Mouse (Mus musculus): ENCODE measurements at regions not wholly inside any gene's neighbourhood (a gene's known extent, or its start where the extent isn't known, plus 50 kb on each side); places are given as distances from the start of the nearest gene placed in this dataset.

- Histone ChIP-seq H3K27ac (replicated peaks; ENCODE audit: insufficient read depth, low read depth, low read length) (no peak overlapping the region), H3K4me3 (ENCODE audit: insufficient read depth, low read depth, low read length) (no peak overlapping the region), H3K79me2 (ENCODE audit: control insufficient read depth, insufficient read depth, low read length) (no peaks in the 10 kb centered on the region), H3K4me1 (ENCODE audit: control insufficient read depth, insufficient read depth, low read length) (no peaks in the 10 kb centered on the region), H3K36me3 (ENCODE audit: control insufficient read depth, insufficient read depth, low read length) (no peaks in the 10 kb centered on the region), H3K27me3 (ENCODE audit: control insufficient read depth, insufficient read depth, low read length) (no peaks in the 10 kb centered on the region), H3K9ac (ENCODE audit: low read depth, low read length) (no peak overlapping the region)
- no peak for DNase-seq (ENCODE audit: extremely low read depth, low read depth, low spot score)
- 32% methylated on average over 1 of the region's 1 CpGs for WGBS
- no peak for TF ChIP-seq CTCF (IDR thresholded peaks at IDR 0.05; ENCODE audit: low read depth, low read length)
- no peak for TF ChIP-seq POLR2A (IDR thresholded peaks at IDR 0.05; ENCODE audit: extremely low read depth, insufficient read depth, low read length)
These were observed 779.8 kb upstream of the Tbl1xr1 start for GRCm38 (mm10) chr3:21296581-21297110.

- 81% methylated on average over 4 of the region's 4 CpGs for WGBS
- Histone ChIP-seq H3K4me3 (ENCODE audit: insufficient read depth, low read depth, low read length) (no peak overlapping the region), H3K79me2 (ENCODE audit: control insufficient read depth, insufficient read depth, low read length) (no peaks in the 10 kb centered on the region), H3K27ac (replicated peaks; ENCODE audit: insufficient read depth, low read depth, low read length) (no peak overlapping the region), H3K9ac (ENCODE audit: low read depth, low read length) (no peak overlapping the region), H3K27me3 (ENCODE audit: control insufficient read depth, insufficient read depth, low read length) (no peaks in the 10 kb centered on the region), H3K4me1 (ENCODE audit: control insufficient read depth, insufficient read depth, low read length) (no peaks in the 10 kb centered on the region), H3K36me3 (ENCODE audit: control insufficient read depth, insufficient read depth, low read length) (no peaks in the 10 kb centered on the region)
- TF ChIP-seq POLR2A (IDR thresholded peaks at IDR 0.05; ENCODE audit: extremely low read depth, insufficient read depth, low read length), result no peak
- no peak for TF ChIP-seq CTCF (IDR thresholded peaks at IDR 0.05; ENCODE audit: low read depth, low read length)
- no peak for DNase-seq (ENCODE audit: extremely low read depth, low read depth, low spot score)
These were observed 751.0 kb upstream of the Tbl1xr1 start for GRCm38 (mm10) chr3:21325329-21325896.

GRCm38 (mm10) chr3:21341916-21342315, 734.5 kb upstream of the Tbl1xr1 start:
- TF ChIP-seq CTCF (IDR thresholded peaks at IDR 0.05; ENCODE audit: low read depth, low read length), result no peak
- no peak for TF ChIP-seq POLR2A (IDR thresholded peaks at IDR 0.05; ENCODE audit: extremely low read depth, insufficient read depth, low read length)

GRCm38 (mm10) chr3:21343095-21343494, 733.4 kb upstream of the Tbl1xr1 start:
- 96% methylated on average over 1 of the region's 1 CpGs for WGBS
- Histone ChIP-seq H3K27ac (replicated peaks; ENCODE audit: insufficient read depth, low read depth, low read length) (no peak overlapping the region), H3K9ac (ENCODE audit: low read depth, low read length) (no peak overlapping the region), H3K4me1 (ENCODE audit: control insufficient read depth, insufficient read depth, low read length) (no peaks in the 10 kb centered on the region), H3K4me3 (ENCODE audit: insufficient read depth, low read depth, low read length) (no peak overlapping the region), H3K79me2 (ENCODE audit: control insufficient read depth, insufficient read depth, low read length) (no peaks in the 10 kb centered on the region), H3K36me3 (ENCODE audit: control insufficient read depth, insufficient read depth, low read length) (no peaks in the 10 kb centered on the region), H3K27me3 (ENCODE audit: control insufficient read depth, insufficient read depth, low read length) (no peaks in the 10 kb centered on the region)
- no peak for TF ChIP-seq CTCF (IDR thresholded peaks at IDR 0.05; ENCODE audit: low read depth, low read length)
- TF ChIP-seq POLR2A (IDR thresholded peaks at IDR 0.05; ENCODE audit: extremely low read depth, insufficient read depth, low read length), result no peak
- DNase-seq (ENCODE audit: extremely low read depth, low read depth, low spot score), result no peak

More at GRCm38 (mm10) chr3:21341916-21342315, 734.5 kb upstream of the Tbl1xr1 start:
- Histone ChIP-seq H3K27me3 (ENCODE audit: control insufficient read depth, insufficient read depth, low read length) (no peaks in the 10 kb centered on the region), H3K27ac (replicated peaks; ENCODE audit: insufficient read depth, low read depth, low read length) (no peak overlapping the region), H3K9ac (ENCODE audit: low read depth, low read length) (no peak overlapping the region), H3K79me2 (ENCODE audit: control insufficient read depth, insufficient read depth, low read length) (no peaks in the 10 kb centered on the region), H3K4me1 (ENCODE audit: control insufficient read depth, insufficient read depth, low read length) (no peaks in the 10 kb centered on the region), H3K36me3 (ENCODE audit: control insufficient read depth, insufficient read depth, low read length) (no peaks in the 10 kb centered on the region), H3K4me3 (ENCODE audit: insufficient read depth, low read depth, low read length) (no peak overlapping the region)
- DNase-seq (ENCODE audit: extremely low read depth, low read depth, low spot score), result no peak

GRCm38 (mm10) chr3:21349421-21349820, 727.0 kb upstream of the Tbl1xr1 start:
- WGBS, result 74% methylated on average over 3 of the region's 3 CpGs
- no peak for DNase-seq (ENCODE audit: extremely low read depth, low read depth, low spot score)
- Histone ChIP-seq H3K27ac (replicated peaks; ENCODE audit: insufficient read depth, low read depth, low read length) (no peak overlapping the region), H3K27me3 (ENCODE audit: control insufficient read depth, insufficient read depth, low read length) (no peaks in the 10 kb centered on the region), H3K79me2 (ENCODE audit: control insufficient read depth, insufficient read depth, low read length) (no peaks in the 10 kb centered on the region), H3K36me3 (ENCODE audit: control insufficient read depth, insufficient read depth, low read length) (no peaks in the 10 kb centered on the region), H3K4me3 (ENCODE audit: insufficient read depth, low read depth, low read length) (no peak overlapping the region), H3K4me1 (ENCODE audit: control insufficient read depth, insufficient read depth, low read length) (no peaks in the 10 kb centered on the region), H3K9ac (ENCODE audit: low read depth, low read length) (no peak overlapping the region)
- TF ChIP-seq POLR2A (IDR thresholded peaks at IDR 0.05; ENCODE audit: extremely low read depth, insufficient read depth, low read length) (no peak), CTCF (IDR thresholded peaks at IDR 0.05; ENCODE audit: low read depth, low read length) (no peak)

- Histone ChIP-seq H3K4me3 (ENCODE audit: insufficient read depth, low read depth, low read length) (no peak overlapping the region), H3K27ac (replicated peaks; ENCODE audit: insufficient read depth, low read depth, low read length) (no peak overlapping the region), H3K27me3 (ENCODE audit: control insufficient read depth, insufficient read depth, low read length) (no peaks in the 10 kb centered on the region), H3K9ac (ENCODE audit: low read depth, low read length) (no peak overlapping the region), H3K4me1 (ENCODE audit: control insufficient read depth, insufficient read depth, low read length) (no peaks in the 10 kb centered on the region), H3K36me3 (ENCODE audit: control insufficient read depth, insufficient read depth, low read length) (no peaks in the 10 kb centered on the region), H3K79me2 (ENCODE audit: control insufficient read depth, insufficient read depth, low read length) (no peaks in the 10 kb centered on the region)
- TF ChIP-seq CTCF (IDR thresholded peaks at IDR 0.05; ENCODE audit: low read depth, low read length) (no peak), POLR2A (IDR thresholded peaks at IDR 0.05; ENCODE audit: extremely low read depth, insufficient read depth, low read length) (no peak)
- no peak for DNase-seq (ENCODE audit: extremely low read depth, low read depth, low spot score)
- 75% methylated on average over 3 of the region's 3 CpGs for WGBS
These were observed 720.3 kb upstream of the Tbl1xr1 start for GRCm38 (mm10) chr3:21356150-21356549.
